Mouse (Mus musculus) erythroblast, embryonic 14.5 days (primary cell): ENCODE results near the gene 2300003K06Rik.
"Not testable (repeated sequence)": the region's sequence is repeated elsewhere in the genome, so short reads cannot be mapped to it uniquely, and the experiment has no call there.

Experiments
- GATA1 ChIP-seq: IDR thresholded peaks from 2 replicates; pipeline ENCODE4 v1.6.1; 2012; ENCODE audit warnings: low read length, inconsistent platforms, mixed read lengths
- TAL1 ChIP-seq: IDR thresholded peaks from 3 replicates; pipeline ENCODE4 v1.6.1; 2012; ENCODE audit warnings: low read length, inconsistent platforms, mixed read lengths

- TF ChIP-seq GATA1, TAL1: not testable (repeated sequence)
These were observed 28.1 kb downstream of the 2300003K06Rik start, which contains the start of gene Krtap4-13 for GRCm38 (mm10) chr11:99809792-99810191.
